Mouse (Mus musculus) heart, adult 11 months (tissue): ENCODE measurements around the gene Abcc6.
A peak's percentile ranks its signal among the peaks of the same experiment; 100 is the strongest.

Experiments used
- DNase-seq: peaks from one replicate; pipeline ENCODE4 v3.0.0; 2022

The Abcc6 gene

GRCm38 (mm10) chr7:45928626-45929295, 101.3 kb downstream of the Abcc6 start:
- no peak for DNase-seq

GRCm38 (mm10) chr7:45924429-45924816, 105.7 kb downstream of the Abcc6 start:
- peak; percentile 95 for DNase-seq

GRCm38 (mm10) chr7:45923762-45924428, 106.2 kb downstream of the Abcc6 start, which contains the start of gene Ccdc114:
Gene Ccdc114, plus strand, starts transcription at chr7:45924072.
- peak; percentile 100 for DNase-seq

DNA sequence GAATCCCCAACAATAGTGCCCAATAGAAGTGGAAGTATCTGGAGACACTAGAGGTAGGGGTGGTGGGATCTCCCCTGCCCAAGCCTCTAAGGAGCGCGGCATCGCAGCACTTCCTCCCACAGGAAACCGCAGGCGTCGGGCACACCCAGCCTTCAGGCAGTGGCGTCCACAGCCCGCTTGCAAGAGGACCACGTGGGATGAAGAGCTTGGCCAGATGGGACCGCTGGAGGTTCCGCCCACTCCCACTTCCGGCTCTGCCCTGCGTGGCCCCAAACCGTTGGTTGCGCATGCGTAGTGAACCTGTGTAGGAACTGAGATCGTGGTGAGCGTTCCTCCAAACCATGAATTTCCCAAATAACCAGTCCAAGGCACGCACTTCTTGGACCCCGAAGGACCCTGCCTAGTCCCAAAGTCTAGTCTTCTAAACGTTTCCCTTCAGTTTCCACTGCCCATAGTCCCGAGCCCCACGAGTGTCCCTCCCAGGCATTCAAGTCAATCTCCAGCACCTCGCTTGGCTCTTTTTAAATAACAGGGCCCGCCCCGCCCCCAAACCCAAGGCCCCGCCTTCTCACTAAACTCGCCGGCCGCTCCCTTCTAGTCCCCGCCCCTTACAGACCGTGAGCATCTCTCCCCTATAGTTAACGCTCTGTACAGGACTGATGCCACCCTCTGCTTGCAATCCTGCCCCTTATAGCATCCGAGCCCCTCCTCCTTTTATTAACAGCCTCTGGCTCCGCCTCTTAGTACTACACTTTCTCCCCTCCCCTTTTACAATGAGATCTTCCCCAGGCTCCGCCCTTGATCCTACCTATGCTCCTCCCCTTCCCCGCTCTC, 107.0 kb downstream of the Abcc6 start:
- DNase-seq = peak; percentile 100

DNA sequence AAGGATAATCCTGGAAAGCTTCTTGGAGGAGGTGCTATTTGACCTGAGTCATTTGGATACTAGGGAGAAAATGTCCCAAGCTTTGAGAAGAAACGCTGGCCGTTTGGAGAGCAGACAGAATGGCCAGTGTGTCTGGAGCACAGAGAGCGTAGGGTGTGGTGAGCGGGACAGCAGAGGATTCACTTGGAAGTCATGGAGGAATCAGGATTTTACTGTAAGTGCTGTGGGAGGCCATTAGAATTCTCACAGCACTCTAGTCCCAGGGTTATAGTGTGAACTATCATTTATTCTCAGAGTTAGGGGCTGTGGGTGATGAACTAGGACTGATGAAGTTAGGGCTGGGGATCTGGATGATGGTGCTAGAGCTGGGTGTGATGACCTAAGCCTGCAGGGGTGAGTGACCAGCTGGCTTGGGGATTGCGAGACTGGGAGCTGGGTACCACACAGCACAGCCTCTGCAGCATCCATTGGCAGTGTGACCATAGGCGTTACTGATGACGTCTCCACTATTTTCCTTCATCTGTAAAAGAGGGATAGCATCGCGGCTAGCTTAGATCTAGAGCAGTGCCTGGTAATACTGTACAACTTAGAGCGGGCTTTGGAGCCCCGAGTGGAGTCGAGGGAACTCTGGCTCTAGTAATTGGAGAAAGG, 108.0 kb downstream of the Abcc6 start:
- DNase-seq = peak; percentile 96

- peak; percentile 98 for DNase-seq
Observed at GRCm38 (mm10) chr7:45921242-45921621, 108.9 kb downstream of the Abcc6 start, which contains the start of gene Emp3. Gene Emp3, minus strand, starts transcription at chr7:45921404.

DNA sequence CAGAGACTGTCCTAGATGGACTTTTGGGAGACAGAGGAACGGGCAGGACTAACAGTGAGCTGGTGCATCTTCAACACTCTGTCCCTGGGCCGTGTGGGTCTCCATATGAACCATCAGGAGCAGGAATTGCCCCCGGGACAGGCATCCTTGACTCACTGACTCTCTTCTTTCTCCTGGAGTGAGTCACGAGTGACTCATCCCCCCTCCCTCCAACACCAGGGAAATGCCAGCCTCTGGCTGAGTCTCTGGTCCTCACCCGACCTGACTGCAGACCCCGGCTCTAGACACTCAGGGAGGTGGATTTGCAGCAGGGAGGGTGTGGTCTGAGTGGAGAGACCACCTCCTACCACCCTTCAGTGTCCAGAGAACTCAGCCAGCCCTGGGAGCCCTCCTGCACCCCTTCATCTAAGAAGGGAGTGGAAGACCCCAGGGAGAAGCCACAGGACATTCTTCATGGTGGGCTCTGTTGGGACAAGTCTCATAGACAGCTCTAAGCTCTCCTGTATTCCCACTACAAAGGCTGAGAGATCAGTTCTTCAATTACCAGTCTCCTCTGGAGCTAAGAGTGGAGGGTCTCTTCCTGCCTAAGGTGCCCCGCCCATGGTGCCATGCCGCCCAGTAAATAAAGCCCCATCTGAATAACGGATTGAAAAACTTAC, 109.4 kb downstream of the Abcc6 start:
- DNase-seq = peak; percentile 97

GRCm38 (mm10) chr7:45919761-45920160, 110.3 kb downstream of the Abcc6 start:
- DNase-seq = peak; percentile 93

- peak; percentile 93 for DNase-seq
Observed at GRCm38 (mm10) chr7:45919083-45919671, 110.9 kb downstream of the Abcc6 start.

- DNase-seq = peak; percentile 91
Observed at GRCm38 (mm10) chr7:45917926-45918325, 112.2 kb downstream of the Abcc6 start.
